Mouse (Mus musculus): ENCODE measurements around the gene Lrrc4c.

DNA sequence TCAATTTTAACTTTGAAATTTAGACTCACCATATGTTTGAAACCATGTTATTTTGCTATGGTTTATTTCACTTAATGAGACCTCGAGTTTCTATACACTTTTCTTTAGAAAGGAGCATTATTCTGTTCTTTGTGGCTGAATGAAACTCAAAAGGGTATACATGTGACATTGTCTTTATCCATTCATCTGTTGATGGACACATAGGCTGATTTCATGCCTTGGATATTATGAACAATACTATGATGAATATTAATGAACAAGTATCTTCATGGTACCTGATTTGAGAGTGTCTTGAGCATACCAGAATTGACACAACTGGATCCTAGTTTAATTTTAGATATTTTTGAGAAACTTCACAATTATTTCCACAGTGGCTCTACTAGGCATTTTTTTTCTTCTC is 709.0 kb downstream of the Lrrc4c start:
- TF ChIP-seq CTCF (IDR thresholded peaks at IDR 0.05; ENCODE audit: low read depth) (no peak), EP300 (IDR thresholded peaks at IDR 0.05; ENCODE audit: low read depth) (no peak)
